Mouse (Mus musculus) heart, postnatal 10 days (tissue): ENCODE data around the gene Pcif1. TPM values are rescaled to one million over a fixed set of nuclear protein-coding genes. Genes with fewer than 3 reads are reported as not detected.
"Not testable (repeated sequence)": the region's sequence is repeated elsewhere in the genome, so short reads cannot be mapped to it uniquely, and the experiment has no call there.

ENCODE experiments used
- DNase-seq, 2 experiments: peaks; one replicate each; pipeline ENCODE4 v3.0.0; 2021
- intact Hi-C: fragments of 180-260 bp; cut with DNase I; formaldehyde crosslinking; loops from one replicate; pipeline ENCODE4 v1.15.1; 2025
- total RNA-seq, 2 experiments: library from RNA; stranded (reverse); gene quantifications; 2 replicates each; pipeline ENCODE4 v1.2.3; 2021

Pcif1 gene
- 10 to 100 TPM; 42.2 to 45.1 TPM for total RNA-seq

DNA sequence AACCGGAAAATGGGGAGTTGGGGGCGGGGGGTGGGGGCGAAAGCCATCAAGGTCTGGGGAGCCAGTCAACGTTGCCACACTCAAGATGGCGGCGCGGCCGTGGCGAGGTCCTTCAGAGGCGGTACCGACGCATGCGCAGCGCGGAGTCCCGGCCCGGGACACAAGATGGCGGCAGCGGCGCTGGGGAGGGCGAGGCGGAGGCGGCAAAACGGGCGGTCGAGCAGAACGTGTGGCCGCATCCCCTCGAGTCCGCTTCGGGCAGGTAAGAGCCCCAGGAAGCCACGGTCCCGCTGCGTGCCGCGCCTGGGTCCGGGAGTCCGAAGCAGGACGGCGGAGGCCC is at the start of gene Pcif1:
Gene Pcif1 (plus strand): TSS at position 77 of the 340 bp plus-strand sequence.
- DNase-seq = peak; percentile 95 to 96
- intact Hi-C loops = loop anchor here (1.0 kb wide), 1 partner anchor 46 kb away; the partner anchor contains the start of gene Neurl2

DNA sequence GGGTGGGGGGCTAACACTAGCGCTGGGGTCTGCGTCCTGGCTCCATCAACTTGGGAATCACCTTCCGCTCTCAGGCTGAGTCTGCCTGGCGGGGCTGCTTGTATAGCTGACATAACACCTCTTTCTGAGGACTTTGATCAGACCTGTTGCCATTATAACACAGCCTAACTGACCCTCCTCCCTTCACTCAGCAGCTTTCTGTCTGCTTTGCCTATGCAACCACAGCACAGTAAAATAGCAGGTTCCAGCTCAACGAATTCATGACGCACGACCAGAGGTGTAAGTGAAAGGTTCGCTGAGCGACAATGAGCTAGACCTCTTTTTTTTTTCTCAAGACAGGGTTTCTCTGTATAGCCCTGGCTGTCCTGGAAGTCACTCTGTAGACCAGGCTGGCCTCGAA is 48.1 kb upstream of the Pcif1 start:
- DNase-seq = no peak
- intact Hi-C loops = loop anchor here (5.0 kb wide), 1 partner anchor 66 kb away; no protein-coding TSS in a partner anchor

DNA sequence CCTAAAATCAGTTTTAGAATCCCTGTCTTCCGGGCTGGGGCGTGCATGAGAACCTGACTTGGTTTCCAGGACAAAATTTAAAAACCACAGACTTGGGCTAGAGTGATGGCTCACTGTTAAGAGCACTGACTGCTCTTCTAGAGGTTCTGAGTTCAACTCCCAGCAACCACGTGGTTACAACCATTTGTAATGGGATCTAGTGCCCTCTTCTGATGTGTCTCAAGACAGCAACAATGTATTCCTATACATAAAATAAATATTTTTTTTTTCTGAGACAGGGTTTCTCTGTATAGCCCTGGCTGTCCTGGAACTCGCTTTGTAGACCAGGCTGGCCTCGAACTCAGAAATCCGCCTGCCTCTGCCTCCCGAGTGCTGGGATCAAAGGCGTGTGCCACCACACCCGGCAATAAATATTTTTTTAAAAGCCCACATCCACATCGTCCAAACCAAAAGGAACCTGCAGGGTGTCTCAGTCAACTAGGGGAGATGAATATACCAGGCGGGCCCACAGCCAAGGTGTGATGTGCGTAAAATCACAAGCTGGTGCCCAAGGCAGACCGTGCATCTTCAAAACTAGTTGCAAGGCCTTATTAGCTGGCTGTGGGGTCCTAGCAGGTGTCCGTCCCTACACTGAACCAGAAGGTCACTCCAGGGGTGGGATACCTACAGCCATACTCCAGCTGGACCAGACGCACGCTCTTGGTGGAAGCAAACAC is 46.9 kb upstream of the Pcif1 start:
- intact Hi-C loops = loop anchor here (2.0 to 5.0 kb wide), 2 partner anchors 65 to 79 kb away; partner anchors contain the start of gene Zfp335
- DNase-seq = peak in 1 of 2 experiments; percentile 26

DNA sequence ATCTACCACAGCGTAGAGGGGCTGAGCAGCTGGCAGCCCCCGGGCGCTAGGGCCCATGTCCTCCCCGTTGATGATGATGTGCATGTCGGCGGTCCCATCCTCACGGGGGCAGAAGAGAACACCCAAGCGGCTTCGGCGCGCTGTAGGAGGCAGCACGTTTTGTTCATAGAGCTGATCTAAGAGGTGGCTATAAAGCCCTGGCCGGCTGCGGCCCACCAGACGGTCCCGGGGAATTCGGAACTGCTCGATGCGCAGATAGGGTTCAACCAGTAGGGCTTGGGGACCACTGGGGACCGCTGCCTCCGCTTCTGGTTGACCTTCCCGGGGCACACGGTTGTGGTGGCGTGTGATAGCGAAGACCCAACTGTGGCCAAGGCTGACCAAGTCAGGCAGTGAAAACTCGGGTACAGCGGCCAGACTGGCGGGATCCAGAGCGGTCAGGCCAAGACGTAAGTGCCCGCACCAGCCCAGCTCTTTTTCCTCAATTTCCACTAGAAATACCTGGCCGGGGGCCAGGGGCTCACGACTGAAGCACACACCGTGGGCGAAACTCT is 46.3 kb upstream of the Pcif1 start, which contains the start of gene Ctsa:
Gene Ctsa (plus strand): TSS at position 126 of the 554 bp plus-strand sequence.
- intact Hi-C loops = loop anchor here (1.0 to 5.0 kb wide), 3 partner anchors 46 to 78 kb away; partner anchors contain the start of genes Pcif1 and Zfp335
- peak; percentile 87 to 88 for DNase-seq

DNA sequence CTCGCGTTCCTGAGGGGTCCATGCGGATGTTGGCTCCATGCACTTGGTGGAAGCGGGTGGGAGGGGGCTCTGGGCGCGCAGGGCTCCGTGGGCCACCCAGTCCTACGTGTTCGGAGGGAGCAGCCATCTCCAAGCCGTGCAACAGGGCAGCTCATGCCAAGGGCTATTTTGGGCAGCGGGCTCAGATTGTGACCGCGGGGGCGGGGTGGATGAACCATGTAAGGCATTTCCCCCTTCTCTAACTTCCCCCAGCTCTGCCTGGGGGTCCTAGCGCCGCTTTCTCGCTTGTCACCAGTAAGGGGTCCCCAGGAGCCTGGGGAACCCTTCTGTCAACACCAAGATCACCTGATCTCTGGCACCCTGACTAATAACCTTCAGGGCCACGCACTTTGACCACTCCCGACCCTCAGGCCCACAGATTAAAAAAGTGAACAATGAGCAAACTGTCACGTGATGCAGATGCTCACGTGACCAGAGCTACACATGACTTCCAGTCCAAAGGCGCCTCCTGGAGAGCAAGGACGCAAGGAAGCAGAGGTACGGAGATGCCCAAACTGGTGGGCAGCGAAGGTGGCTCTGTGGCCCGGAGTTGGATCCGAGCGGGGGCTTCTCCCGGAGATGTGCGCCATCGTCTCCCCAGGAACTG is 45.7 kb upstream of the Pcif1 start, which contains the start of gene Neurl2:
Gene Neurl2 (minus strand): TSS at position 143 of the 646 bp plus-strand sequence.
- intact Hi-C loops = loop anchor here (1.0 to 5.0 kb wide), 3 partner anchors 46 to 77 kb away; partner anchors contain the start of genes Pcif1 and Zfp335
- peak; percentile 95 to 96 for DNase-seq

DNA sequence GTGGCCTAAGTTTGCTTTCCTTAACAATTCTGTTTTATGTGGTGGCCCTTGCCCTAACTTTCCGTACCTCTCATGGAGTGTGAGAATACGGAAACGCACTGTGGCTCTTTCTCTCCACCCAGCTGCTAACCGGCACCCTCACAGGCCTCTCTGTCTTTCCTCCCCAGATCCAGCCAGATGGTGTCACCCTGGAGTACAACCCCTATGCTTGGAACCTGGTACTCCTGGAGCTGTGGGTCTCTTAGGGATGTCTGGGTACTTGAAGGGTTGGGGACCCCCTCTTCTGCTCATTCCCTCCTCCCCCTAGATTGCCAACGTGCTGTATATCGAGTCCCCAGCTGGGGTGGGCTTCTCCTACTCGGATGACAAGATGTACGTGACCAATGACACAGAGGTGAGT is 44.6 kb upstream of the Pcif1 start:
- intact Hi-C loops = loop anchor here (5.0 kb wide), 1 partner anchor 63 kb away; no protein-coding TSS in a partner anchor
- peak; percentile 37 to 41 for DNase-seq

DNA sequence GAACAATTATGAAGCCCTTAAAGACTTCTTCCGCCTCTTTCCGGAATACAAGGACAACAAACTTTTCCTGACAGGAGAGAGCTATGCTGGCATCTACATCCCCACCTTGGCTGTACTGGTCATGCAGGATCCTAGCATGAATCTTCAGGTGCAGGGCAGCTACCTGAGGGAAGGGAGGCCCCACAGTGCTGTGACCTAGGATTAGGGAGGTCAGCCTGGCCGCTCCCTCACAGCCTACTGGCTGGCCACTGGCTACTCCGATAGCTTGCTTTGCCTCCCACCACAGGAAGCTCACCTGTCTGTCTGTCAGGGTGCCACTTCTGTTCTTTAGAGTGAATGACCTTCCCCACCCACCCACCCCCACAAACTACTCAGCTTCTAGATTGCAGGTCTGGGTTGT is 43.9 kb upstream of the Pcif1 start:
- DNase-seq = no peak
- intact Hi-C loops = no loop called here

DNA sequence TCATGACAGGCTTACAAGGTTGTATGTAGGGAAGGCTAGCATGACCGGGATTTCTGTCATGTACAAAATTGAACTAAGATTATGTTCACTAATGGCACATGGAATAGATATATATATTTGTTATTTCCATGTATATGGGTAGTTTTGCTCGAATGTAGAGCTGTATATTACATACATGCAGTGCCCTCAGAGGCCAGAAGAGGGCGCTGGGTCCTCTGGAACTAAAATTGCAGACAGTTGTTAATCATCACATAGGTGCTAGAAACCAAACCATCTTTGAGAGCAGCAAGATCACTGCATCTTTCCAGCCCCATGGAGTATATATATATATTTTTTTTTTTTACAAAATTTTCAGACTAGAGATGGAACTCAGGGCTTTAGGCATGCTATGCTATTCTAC is 33.3 kb upstream of the Pcif1 start:
- peak in 1 of 2 experiments; percentile 27 for DNase-seq
- intact Hi-C loops = no loop called here

DNA sequence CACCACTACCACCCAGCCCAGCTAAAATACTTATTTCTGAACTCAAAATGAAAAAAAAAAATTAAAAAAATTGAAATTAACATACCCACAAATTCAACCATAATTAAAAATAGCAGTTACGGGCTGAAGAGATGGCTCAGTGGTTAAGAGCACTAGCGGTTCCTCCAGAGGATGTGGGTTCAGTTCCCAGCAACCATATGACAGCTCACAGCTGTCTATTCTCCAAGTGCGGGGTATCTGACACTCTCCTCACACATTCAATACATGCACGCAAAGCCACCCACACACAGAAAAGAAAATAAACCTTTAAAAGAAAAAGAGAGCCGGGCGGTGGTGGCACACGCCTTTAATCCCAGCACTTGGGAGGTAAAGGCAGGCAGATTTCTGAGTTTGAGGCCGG is 29.0 kb upstream of the Pcif1 start:
- no peak for DNase-seq
- intact Hi-C loops = no loop called here

DNA sequence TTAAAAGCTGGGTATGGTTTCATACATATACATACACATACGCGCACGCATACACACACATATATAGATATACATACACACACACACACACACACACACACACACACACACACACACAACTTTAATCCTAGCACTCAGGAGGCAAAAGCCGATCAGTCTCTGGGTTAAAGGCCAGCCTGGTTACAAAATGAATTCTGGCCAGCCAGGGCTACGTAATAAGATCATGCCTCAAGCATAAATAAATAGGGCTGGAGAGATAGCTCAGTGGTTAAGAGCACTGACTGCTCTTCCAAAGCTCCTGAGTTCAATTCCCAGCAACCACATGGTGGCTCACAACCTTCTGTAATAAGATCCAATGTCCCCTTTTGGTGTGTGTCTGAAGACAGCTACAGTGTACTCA is 23.5 kb upstream of the Pcif1 start:
- DNase-seq, intact Hi-C loops: not testable (repeated sequence)

DNA sequence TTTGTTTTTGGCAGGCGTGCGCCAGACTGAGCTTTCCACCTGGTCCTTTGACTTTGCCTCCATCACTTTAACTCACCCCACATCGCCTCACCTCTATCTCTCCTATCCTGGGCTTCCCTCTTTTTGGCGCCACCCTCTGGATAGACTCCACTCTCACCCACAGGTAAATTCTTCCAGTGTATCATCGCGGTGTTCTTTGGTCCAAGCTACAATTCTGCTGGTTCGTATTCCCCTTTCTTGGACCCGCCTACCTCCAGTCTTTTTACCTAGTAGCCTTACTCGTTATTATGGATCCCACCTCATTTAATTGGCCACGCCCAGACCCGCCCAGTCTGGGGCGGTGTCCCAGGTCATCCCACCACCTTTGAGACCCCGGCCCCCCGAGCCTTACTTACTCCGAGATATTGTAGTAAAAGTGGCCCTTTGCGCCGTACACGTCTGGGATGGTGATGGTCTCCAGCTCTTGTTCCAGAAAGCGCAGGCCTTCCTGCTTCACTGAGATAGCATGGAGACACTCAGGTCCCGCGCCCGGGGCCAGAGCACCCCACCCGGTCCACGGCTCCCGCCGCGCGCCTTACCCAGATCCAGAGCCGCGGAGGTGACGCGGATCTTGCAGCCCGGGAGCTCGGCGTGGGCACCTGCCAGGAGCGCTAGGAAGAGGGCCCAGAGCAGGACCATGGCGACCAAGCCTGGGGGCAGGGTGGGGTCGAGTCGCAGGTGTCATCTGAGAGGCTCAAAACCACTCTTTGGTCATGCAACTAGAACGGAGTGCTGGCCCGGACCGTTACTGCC is 22.6 kb upstream of the Pcif1 start:
- intact Hi-C loops = loop anchor here (2.0 kb wide), 1 partner anchor 24 kb away; no protein-coding TSS in a partner anchor
- peak in 1 of 2 experiments; percentile 35 for DNase-seq

DNA sequence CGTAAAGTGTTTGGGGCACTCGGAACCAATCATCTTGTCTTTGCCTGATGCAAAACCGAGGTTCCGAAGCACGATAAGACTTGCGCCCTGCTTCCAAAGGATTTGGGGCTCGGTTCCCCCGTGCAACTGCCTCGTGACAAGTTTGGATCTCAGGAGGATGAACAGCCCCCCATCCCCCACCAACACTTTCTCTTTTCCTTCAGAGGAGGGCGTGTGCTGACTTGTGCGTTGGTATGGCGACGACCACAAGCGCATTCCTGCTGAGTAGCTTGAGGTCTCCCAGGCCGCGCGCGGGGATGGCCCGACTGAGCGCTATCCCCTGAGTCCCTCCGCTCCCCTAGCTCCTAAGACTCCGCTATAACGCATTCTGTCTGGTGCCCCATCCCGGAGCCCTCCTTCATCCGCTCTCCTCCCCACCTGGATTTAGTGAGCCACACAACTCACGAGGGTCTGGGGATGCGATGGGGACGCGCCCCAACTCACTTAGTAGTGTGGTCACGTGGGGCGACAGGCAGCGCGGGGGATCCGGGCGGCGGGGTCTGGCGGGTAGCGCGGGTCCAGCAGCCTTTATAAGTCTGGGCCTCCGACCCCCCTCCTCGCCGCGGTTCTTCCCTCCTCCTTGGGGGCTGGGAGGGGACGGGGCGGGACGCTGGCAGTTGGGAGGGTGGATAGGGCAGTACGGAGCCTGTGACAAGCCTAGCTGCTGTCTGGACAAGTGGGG is 21.8 kb upstream of the Pcif1 start, which contains the start of gene Pltp:
Gene Pltp (minus strand): TSS at position 611 of the 721 bp plus-strand sequence.
- DNase-seq = peak; percentile 58 to 74

DNA sequence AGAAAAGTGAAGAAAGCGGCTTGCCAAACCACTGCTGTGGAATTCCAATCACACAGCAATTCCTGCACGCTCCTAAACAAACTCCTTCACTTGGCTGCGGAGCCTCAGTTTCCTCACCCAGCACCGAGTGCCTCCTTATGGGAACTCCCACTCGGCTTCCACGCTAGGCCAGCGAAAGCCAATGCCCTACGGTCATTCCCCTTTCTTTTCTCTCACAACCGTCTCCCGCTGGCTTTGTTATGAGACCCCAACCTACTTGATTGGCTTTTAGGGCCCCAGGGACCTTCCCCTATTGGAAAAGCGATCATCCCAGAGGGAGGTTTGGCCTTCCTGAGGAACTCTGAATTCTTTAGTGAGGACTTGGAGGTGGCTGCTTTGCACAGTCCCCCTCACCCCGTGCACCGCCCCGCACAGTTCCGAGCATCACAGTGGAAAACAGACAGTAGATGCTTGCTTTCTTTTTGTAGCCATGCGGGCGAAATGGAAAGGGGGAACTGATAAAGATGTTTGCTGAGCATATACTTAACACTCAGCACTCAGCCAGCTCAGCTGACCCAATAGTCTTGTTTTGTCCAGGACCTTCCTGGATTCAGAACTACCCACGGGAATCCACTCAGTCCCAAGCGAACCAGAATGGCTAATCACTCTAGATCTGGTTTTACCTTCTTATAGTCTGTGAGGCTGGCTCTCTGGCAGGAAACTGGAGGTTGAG is 21.1 kb upstream of the Pcif1 start:
- DNase-seq = no peak
- intact Hi-C loops = loop anchor here (2.0 kb wide), 1 partner anchor 23 kb away; no protein-coding TSS in a partner anchor

More for the DNA sequence above, 21.8 kb upstream of the Pcif1 start, which contains the start of gene Pltp:
- intact Hi-C loops = loop anchor here (2.0 kb wide), 1 partner anchor 24 kb away; no protein-coding TSS in a partner anchor

DNA sequence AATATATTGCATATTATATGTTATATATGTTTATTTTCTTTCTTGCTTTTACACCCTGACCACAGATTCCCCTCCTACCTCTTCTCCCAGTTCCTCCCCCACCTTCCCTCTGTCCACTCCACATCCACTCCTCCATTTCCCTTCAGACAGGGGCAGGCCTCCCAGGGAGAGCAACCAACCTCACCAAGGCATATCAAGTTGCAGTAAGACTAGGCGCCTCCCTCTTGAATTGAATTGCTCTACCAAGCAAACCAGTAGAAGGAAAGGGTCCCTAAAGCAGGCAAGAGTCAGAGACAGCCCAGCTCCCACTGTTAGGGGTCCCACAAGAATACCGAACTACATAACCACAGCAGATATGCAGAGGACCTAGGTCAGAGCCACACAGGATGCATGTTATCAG is 19.9 kb upstream of the Pcif1 start:
- intact Hi-C loops = no loop called here

DNA sequence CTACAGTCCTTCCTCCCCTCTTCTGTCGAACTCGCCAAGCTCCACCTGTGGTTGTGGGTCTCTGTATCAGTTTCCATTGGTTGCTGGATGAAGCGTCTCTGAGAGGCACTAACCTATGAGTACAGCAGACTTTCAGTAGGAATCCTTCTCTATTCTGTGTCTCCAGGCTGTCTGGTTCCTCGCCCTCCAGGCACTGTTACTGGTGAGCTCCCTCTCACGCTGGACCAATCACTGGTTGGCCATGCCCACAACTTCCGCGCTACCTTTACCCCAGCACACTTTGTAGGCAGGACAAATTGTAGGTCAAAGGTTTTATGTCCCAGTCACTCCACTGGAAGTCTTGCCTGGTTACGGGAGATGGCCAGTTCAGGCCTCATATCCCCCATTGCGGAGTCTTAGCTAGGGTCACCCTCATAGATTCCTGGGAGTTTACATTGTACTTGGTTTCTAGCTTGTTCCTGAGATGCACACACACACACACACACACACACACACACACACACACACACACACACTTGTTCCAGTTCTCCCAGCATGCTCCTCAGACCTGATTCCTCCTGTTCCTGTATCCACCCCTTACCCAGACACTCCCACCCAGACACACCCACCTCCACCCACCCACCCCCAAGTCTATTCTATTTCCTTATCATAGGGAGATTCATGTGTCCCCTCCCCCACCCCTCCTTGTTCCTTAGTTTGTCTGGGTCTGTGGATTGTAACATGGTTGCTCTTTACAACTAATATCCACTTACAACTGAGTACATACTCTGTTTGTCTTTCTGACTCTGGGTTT is 19.3 kb upstream of the Pcif1 start:
- DNase-seq = no peak
- intact Hi-C loops = no loop called here

More for the DNA sequence above, 19.9 kb upstream of the Pcif1 start:
- no peak for DNase-seq

DNA sequence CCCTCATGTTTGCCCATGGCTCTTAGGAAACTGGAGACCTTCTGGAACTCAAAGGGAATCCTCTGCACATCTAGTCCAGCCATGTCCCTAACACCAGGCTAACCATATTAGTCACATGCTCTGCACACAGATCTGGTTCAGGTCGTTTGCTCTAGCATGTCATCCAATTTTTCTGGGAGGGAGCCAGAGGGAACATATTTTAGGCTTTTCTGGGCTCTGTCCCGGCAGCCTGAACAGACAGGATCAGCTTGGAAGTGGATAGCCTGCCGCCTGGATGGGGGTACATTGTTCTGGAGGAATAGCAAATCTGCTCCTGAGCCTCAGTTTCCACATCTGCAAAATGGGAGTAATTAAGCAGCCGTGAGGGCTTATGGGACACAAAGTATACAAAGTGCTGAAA is 18.0 kb upstream of the Pcif1 start:
- intact Hi-C loops = no loop called here
- peak; percentile 32 to 55 for DNase-seq

DNA sequence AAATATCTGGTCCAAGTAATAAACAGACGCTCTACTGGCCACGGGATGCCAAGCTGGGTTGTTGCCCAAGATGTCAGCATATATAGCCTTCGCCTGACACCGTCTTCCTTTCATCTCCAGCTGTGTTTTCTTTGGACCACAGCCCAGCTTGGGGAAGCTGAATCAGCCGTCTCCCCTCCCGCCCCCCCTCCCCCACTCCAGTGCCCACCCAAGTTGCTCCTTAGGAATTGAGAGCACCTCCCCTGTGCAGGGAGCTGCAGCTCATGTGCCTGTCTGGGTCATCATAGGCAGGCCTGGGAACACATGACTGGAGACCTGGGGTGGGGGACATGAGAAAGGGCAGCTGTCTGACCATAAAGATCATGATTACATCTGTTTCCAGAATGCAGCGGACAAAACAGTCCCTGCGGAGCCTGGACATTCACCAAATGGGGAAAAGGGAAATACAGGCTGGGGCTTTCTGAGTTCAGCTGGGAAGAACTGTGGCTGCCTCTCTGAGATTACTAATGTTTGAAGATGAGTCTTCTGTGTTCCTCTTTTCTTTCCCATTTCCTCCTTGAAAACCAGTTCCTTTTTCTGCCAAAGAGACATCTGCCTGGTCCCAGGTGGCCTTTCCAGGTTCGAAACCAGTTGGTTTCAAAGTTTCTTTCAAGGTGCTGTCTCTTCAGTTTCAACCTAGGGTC is 16.8 kb upstream of the Pcif1 start:
- peak; percentile 83 to 88 for DNase-seq
- intact Hi-C loops = no loop called here
